ENCODE assay signal across 16 mouse cellular contexts in genomic region chr7:121737511-121738415, GRCm38 (mm10). TPM values are rescaled to one million over a fixed set of nuclear protein-coding genes. Genes with fewer than 3 reads are reported as not detected.
DNase-seq lines count a peak whose midpoint lies in the region; ATAC-seq lines count a peak whose summit lies in the region.
"Had no signal": no experiment of that assay in that cellular context is flagged by ENCODE, and none has a peak within 500 bp of the region (broad histone marks: within the 10 kb centered on the region; RNA-seq: fewer than 3 reads in every experiment).

No protein-coding gene starts in this region.

- peaks cover 30% of the 10 kb centered on the region for H3K27me3 ChIP-seq in kidney, embryonic 16.5 days (ENCODE audit: insufficient read depth, low read length)
- H3K27me3 ChIP-seq in kidney, embryonic 14.5 days (ENCODE audit: control insufficient read depth, insufficient read depth, low read length), result peaks cover 15% of the 10 kb centered on the region
- peaks cover 46% of the 10 kb centered on the region for H3K27me3 ChIP-seq in embryonic facial prominence, embryonic 10.5 days (replicated peaks; ENCODE audit: low read depth, poor library complexity, severe bottlenecking)
- peaks cover 9% of the 10 kb centered on the region; the same call in 1 of the 2 replicates for H3K27me3 ChIP-seq in stomach, embryonic 14.5 days (ENCODE audit: control insufficient read depth, insufficient read depth, low read length)

- H3K27ac ChIP-seq in kidney, embryonic 16.5 days (ENCODE audit: low read length), result 0 out of 2 replicates have a peak overlapping the region, but pooled peaks have one; percentile 29
- H3K27ac ChIP-seq in kidney, embryonic 14.5 days (ENCODE audit: low read depth, low read length), result no peak overlapping the region
- no peak overlapping the region for H3K27ac ChIP-seq in embryonic facial prominence, embryonic 10.5 days (replicated peaks)
- H3K27ac ChIP-seq in stomach, embryonic 14.5 days (ENCODE audit: low read length), result no peak overlapping the region
- H3K27ac ChIP-seq: hindbrain, embryonic 13.5 days had no signal

- 64% methylated on average over 29 of the region's 29 CpGs for WGBS in kidney, embryonic 16.5 days
- 62% methylated on average over 29 of the region's 29 CpGs for WGBS in kidney, embryonic 14.5 days
- 69% methylated on average over 29 of the region's 29 CpGs for WGBS in embryonic facial prominence, embryonic 10.5 days
- WGBS in stomach, embryonic 14.5 days, result 54% methylated on average over 29 of the region's 29 CpGs

- H3K4me3 ChIP-seq in kidney, embryonic 16.5 days (ENCODE audit: low read length), result peak overlapping the region; percentile 18
- H3K4me3 ChIP-seq in kidney, embryonic 14.5 days (ENCODE audit: low read length), result no peak overlapping the region
- no peak overlapping the region for H3K4me3 ChIP-seq in embryonic facial prominence, embryonic 10.5 days
- H3K4me3 ChIP-seq in stomach, embryonic 14.5 days (ENCODE audit: low read depth, low read length), result no peak overlapping the region
- H3K4me3 ChIP-seq: erythroblast, embryonic 14.5 days; hindbrain, embryonic 13.5 days had no signal

- 0 out of 2 replicates have a peak, but pooled peaks have one; percentile 20 for ATAC-seq in kidney, embryonic 16.5 days (ENCODE audit: low FRiP score, low TSS enrichment)
- no peak for ATAC-seq in kidney, embryonic 14.5 days (ENCODE audit: low FRiP score, low TSS enrichment)
- ATAC-seq in stomach, embryonic 14.5 days (ENCODE audit: insufficient number of reproducible peaks, insufficient read depth, low FRiP score, low read depth), result peak; percentile 49

- no peak overlapping the region for H3K9ac ChIP-seq in kidney, embryonic 16.5 days (replicated peaks; ENCODE audit: low read length)
- no peak overlapping the region for H3K9ac ChIP-seq in kidney, embryonic 14.5 days (ENCODE audit: low read depth, low read length)
- no peak overlapping the region for H3K9ac ChIP-seq in stomach, embryonic 14.5 days (replicated peaks; ENCODE audit: low read depth, low read length)
- H3K9ac ChIP-seq: hindbrain, embryonic 13.5 days had no signal

- H3K4me1 ChIP-seq in kidney, embryonic 16.5 days (ENCODE audit: insufficient read depth, low read length), result no peaks in the 10 kb centered on the region
- no peaks in the 10 kb centered on the region; the same call in 1 of the 2 replicates for H3K4me1 ChIP-seq in kidney, embryonic 14.5 days (ENCODE audit: control insufficient read depth, insufficient read depth, low read length)
- H3K4me1 ChIP-seq in embryonic facial prominence, embryonic 10.5 days, result peaks cover 9% of the 10 kb centered on the region
- no peaks in the 10 kb centered on the region; the same call in 1 of the 2 replicates for H3K4me1 ChIP-seq in stomach, embryonic 14.5 days (ENCODE audit: control insufficient read depth, insufficient read depth, low read length)

- H3K36me3 ChIP-seq in kidney, embryonic 16.5 days (ENCODE audit: insufficient read depth, low read length), result no peaks in the 10 kb centered on the region
- no peaks in the 10 kb centered on the region for H3K36me3 ChIP-seq in kidney, embryonic 14.5 days (ENCODE audit: control insufficient read depth, insufficient read depth, low read length)
- no peaks in the 10 kb centered on the region for H3K36me3 ChIP-seq in embryonic facial prominence, embryonic 10.5 days (replicated peaks)
- H3K36me3 ChIP-seq in stomach, embryonic 14.5 days (ENCODE audit: control insufficient read depth, insufficient read depth, low read length), result no peaks in the 10 kb centered on the region
- H3K36me3 ChIP-seq: G1E; hindbrain, embryonic 13.5 days had no signal

- H3K9me3 ChIP-seq in kidney, embryonic 16.5 days (ENCODE audit: low read length), result no peaks in the 10 kb centered on the region
- no peaks in the 10 kb centered on the region for H3K9me3 ChIP-seq in kidney, embryonic 14.5 days (ENCODE audit: control insufficient read depth, low read length)
- no peaks in the 10 kb centered on the region for H3K9me3 ChIP-seq in embryonic facial prominence, embryonic 10.5 days
- H3K9me3 ChIP-seq in stomach, embryonic 14.5 days (ENCODE audit: control insufficient read depth, low read depth, low read length), result no peaks in the 10 kb centered on the region
- H3K9me3 ChIP-seq: G1E; hindbrain, embryonic 13.5 days had no signal

- H3K4me2 ChIP-seq in kidney, embryonic 16.5 days (replicated peaks; ENCODE audit: low read depth, low read length), result peak overlapping the region; percentile 34
- H3K4me2 ChIP-seq in kidney, embryonic 14.5 days (replicated peaks; ENCODE audit: low read depth, low read length), result no peak overlapping the region; the same call in 1 of the 2 replicates
- no peak overlapping the region for H3K4me2 ChIP-seq in stomach, embryonic 14.5 days (replicated peaks; ENCODE audit: low read depth, low read length)
- H3K4me2 ChIP-seq: hindbrain, embryonic 13.5 days had no signal

- peak; percentile 3 for DNase-seq in adrenal gland, postnatal 10 days
- DNase-seq in adrenal gland, adult 8-10 months, result no peak
- DNase-seq in embryonic facial prominence, embryonic 10.5 days (ENCODE audit: low spot score), result peak; percentile 18
- DNase-seq in frontal cortex, adult 2 months (ENCODE audit: extremely low spot score in 1 of 2, low spot score in 1 of 2), result no peak
- no peak for DNase-seq in retina, postnatal 1 day
- DNase-seq: adrenal gland, adult 2 months; liver; midbrain, embryonic 14.5 days had no signal

RNA-seq across cellular contexts. Expression of gene Scnn1g, which starts 3.5 kb away (rescaled TPM):
- total RNA-seq in adrenal gland, postnatal 10 days (2021), result under 1 TPM in 1 of 2 experiments, not detected in 1; 0.09 TPM
- under 1 TPM in 1 of 4 experiments, not detected in 3; 0.10 TPM for total RNA-seq in adrenal gland, adult 8-10 months (2022)
- polyA plus RNA-seq in kidney, embryonic 16.5 days (2015; fragmentation: Nextera tagmentation; extraction: Ambion mirVana), result 38.7 and 40.7 TPM in 2 replicates
- polyA plus RNA-seq in kidney, embryonic 14.5 days (2014; fragmentation: Nextera tagmentation; extraction: Ambion mirVana), result 9.9 and 14.8 TPM in 2 replicates
- 0.27 and 0.97 TPM in 2 replicates for polyA plus RNA-seq in embryonic facial prominence, embryonic 10.5 days (2016; fragmentation: Nextera tagmentation; extraction: Ambion mirVana)
- 0.91 and 1.1 TPM in 2 replicates for polyA plus RNA-seq in stomach, embryonic 14.5 days (2014; fragmentation: Nextera tagmentation; extraction: Ambion mirVana)
- 0.04 and 0.10 TPM in 2 replicates for polyA plus RNA-seq in frontal cortex, adult 2 months (2012; rRNA removed)
- total RNA-seq: granulocyte monocyte progenitor cell, adult 5-6 weeks had no signal
- polyA plus RNA-seq: erythroblast, embryonic 14.5 days; G1E; hindbrain, embryonic 13.5 days; midbrain, embryonic 14.5 days; neural tube, embryonic 14.5 days had no signal

RNA-seq across cellular contexts. Expression of gene Usp31, which starts 30.7 kb away (rescaled TPM):
- 10 to 100 TPM; 11.3 to 11.5 TPM for total RNA-seq in adrenal gland, postnatal 10 days (2021)
- total RNA-seq in adrenal gland, adult 8-10 months (2022), result 10 to 100 TPM; 14.1 to 18.5 (median 16.1) TPM
- 2.0 and 2.1 TPM in 2 replicates for polyA plus RNA-seq in kidney, embryonic 16.5 days (2015; fragmentation: Nextera tagmentation; extraction: Ambion mirVana)
- 2.2 and 3.7 TPM in 2 replicates for polyA plus RNA-seq in kidney, embryonic 14.5 days (2014; fragmentation: Nextera tagmentation; extraction: Ambion mirVana)
- 2.7 and 2.8 TPM in 2 replicates for polyA plus RNA-seq in embryonic facial prominence, embryonic 10.5 days (2016; fragmentation: Nextera tagmentation; extraction: Ambion mirVana)
- polyA plus RNA-seq in stomach, embryonic 14.5 days (2014; fragmentation: Nextera tagmentation; extraction: Ambion mirVana), result 3.2 and 3.5 TPM in 2 replicates
- 25.5 and 26.5 TPM in 2 replicates for polyA plus RNA-seq in frontal cortex, adult 2 months (2012; rRNA removed)

Comparison
In these comparisons a context has a peak if more than half of its experiments do, and no peak if none do; other contexts are left out.
1. DNase-seq: peak in adrenal gland, postnatal 10 days (single experiment) and embryonic facial prominence, embryonic 10.5 days (single experiment); none in adrenal gland, adult 8-10 months (single experiment), frontal cortex, adult 2 months (0 of 2) and retina, postnatal 1 day (single experiment).